Comparison of ENCODE assay signal across 8 mouse cellular contexts in the genomic region with DNA sequence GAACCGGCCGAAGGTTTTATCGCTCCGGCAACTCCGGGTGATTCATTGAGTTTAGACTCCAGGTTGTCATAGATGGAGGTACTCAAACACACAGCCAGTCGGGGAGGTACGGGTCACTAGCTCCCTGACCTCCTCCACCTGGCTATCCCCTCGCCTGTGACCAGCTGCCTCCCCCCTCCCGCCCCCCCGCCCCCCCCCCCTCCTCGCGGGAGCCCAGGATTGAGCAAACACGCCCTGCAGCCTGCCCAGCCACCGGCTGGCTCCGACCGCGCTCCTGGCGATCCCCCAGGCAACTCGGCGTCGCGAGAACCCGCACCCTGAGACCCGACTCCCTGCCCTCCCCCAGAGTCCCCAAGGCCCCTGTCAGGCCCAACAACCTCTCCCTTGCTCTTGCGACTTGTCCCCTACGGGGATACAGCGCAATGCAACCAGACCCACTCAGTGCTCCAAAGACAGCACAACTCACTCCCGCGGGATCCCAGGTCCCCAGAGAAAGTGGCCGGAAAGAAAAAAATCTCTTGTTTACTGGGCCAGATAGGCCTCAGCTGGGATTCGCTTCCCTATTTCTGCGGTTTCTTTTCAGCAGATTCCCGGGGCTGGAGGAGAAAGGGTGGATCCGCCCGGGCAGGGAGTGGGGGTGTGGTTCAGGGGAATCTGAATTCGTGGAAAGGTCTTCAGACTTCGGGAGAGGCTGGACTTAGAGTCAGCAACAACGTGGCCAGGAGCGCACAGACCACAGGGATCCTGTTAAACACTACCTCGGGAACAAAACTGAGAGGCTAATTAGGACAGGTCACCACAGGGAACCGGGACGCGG. TPM values are rescaled to one million over a fixed set of nuclear protein-coding genes. Genes with fewer than 3 reads are reported as not detected.
DNase-seq lines count a peak whose midpoint lies in the region; ATAC-seq and TF ChIP-seq lines count a peak whose summit lies in the region.

Gprc5c (plus strand) TSS at position 701 of the 817 bp plus-strand sequence.

- H3K9ac ChIP-seq in embryonic facial prominence, embryonic 14.5 days (ENCODE audit: low read depth, low read length), result peak within 1 kb of the TSS; percentile 88
- peak within 1 kb of the TSS; percentile 93 for H3K9ac ChIP-seq in heart, embryonic 13.5 days
- peak within 1 kb of the TSS; percentile 94 for H3K9ac ChIP-seq in kidney, embryonic 16.5 days (replicated peaks; ENCODE audit: low read length)
- H3K9ac ChIP-seq in stomach, embryonic 15.5 days, result peak within 1 kb of the TSS; percentile 60

- no peaks in the 10 kb centered on the region for H3K9me3 ChIP-seq in embryonic facial prominence, embryonic 14.5 days (ENCODE audit: control insufficient read depth, low read length)
- no peaks in the 10 kb centered on the region for H3K9me3 ChIP-seq in heart, embryonic 13.5 days
- H3K9me3 ChIP-seq in kidney, embryonic 16.5 days (ENCODE audit: low read length), result no peaks in the 10 kb centered on the region
- no peaks in the 10 kb centered on the region for H3K9me3 ChIP-seq in stomach, embryonic 15.5 days

- peaks cover 3% of the 10 kb centered on the region for H3K4me1 ChIP-seq in lung, adult 2 months (ENCODE audit: control insufficient read depth, insufficient read depth, low read length)
- H3K4me1 ChIP-seq in embryonic facial prominence, embryonic 14.5 days (ENCODE audit: control insufficient read depth, insufficient read depth, low read length), result peaks cover 17% of the 10 kb centered on the region
- H3K4me1 ChIP-seq in heart, embryonic 13.5 days, result peaks cover 25% of the 10 kb centered on the region
- H3K4me1 ChIP-seq in kidney, embryonic 16.5 days (ENCODE audit: insufficient read depth, low read length), result peaks cover 66% of the 10 kb centered on the region
- H3K4me1 ChIP-seq in stomach, embryonic 15.5 days, result peaks cover 24% of the 10 kb centered on the region

- H3K36me3 ChIP-seq in embryonic facial prominence, embryonic 14.5 days (ENCODE audit: control insufficient read depth, insufficient read depth, low read length), result no peaks in the 10 kb centered on the region
- no peaks in the 10 kb centered on the region for H3K36me3 ChIP-seq in heart, embryonic 13.5 days
- no peaks in the 10 kb centered on the region for H3K36me3 ChIP-seq in kidney, embryonic 16.5 days (ENCODE audit: insufficient read depth, low read length)
- H3K36me3 ChIP-seq in macrophage (ENCODE audit: inconsistent target), result no peaks in the 10 kb centered on the region
- no peaks in the 10 kb centered on the region for H3K36me3 ChIP-seq in stomach, embryonic 15.5 days

- ATAC-seq in embryonic facial prominence, embryonic 14.5 days (ENCODE audit: low read depth), result peak; percentile 22
- no peak for ATAC-seq in heart, embryonic 13.5 days (ENCODE audit: extremely low read depth, insufficient number of reproducible peaks, low FRiP score, low TSS enrichment)
- peak; percentile 74 for ATAC-seq in kidney, embryonic 16.5 days (ENCODE audit: low FRiP score, low TSS enrichment)
- ATAC-seq in stomach, embryonic 15.5 days (ENCODE audit: insufficient read depth, low FRiP score, low read depth), result peak; percentile 45

- peak within 1 kb of the TSS; percentile 69 for H3K4me3 ChIP-seq in lung, adult 2 months (replicated peaks; ENCODE audit: extremely low read depth, low read depth, low read length)
- peak within 1 kb of the TSS; percentile 83 for H3K4me3 ChIP-seq in embryonic facial prominence, embryonic 14.5 days (ENCODE audit: low read depth, low read length)
- H3K4me3 ChIP-seq in heart, embryonic 13.5 days, result peak within 1 kb of the TSS; percentile 88
- H3K4me3 ChIP-seq in kidney, embryonic 16.5 days (ENCODE audit: low read length), result peak within 1 kb of the TSS; percentile 68
- H3K4me3 ChIP-seq in macrophage (ENCODE audit: inconsistent target), result peak within 1 kb of the TSS; percentile 47
- H3K4me3 ChIP-seq in stomach, embryonic 15.5 days (replicated peaks), result peak within 1 kb of the TSS; percentile 68

- peak within 1 kb of the TSS; percentile 97 for H3K27ac ChIP-seq in embryonic facial prominence, embryonic 14.5 days (replicated peaks; ENCODE audit: low read depth, low read length)
- H3K27ac ChIP-seq in heart, embryonic 13.5 days (replicated peaks), result peak within 1 kb of the TSS; percentile 84
- peak within 1 kb of the TSS; percentile 99 for H3K27ac ChIP-seq in kidney, embryonic 16.5 days (ENCODE audit: low read length)
- H3K27ac ChIP-seq in macrophage, result no peak within 1 kb of the TSS
- H3K27ac ChIP-seq in stomach, embryonic 15.5 days, result peak within 1 kb of the TSS; percentile 92

- 3% methylated on average over 38 of the region's 43 CpGs for WGBS in lung, adult 2 months
- WGBS in embryonic facial prominence, embryonic 14.5 days, result 2% methylated on average over 30 of the region's 43 CpGs
- WGBS in heart, embryonic 13.5 days, result 1% methylated on average over 32 of the region's 43 CpGs
- 0% methylated on average over 38 of the region's 43 CpGs for WGBS in kidney, embryonic 16.5 days
- 10% methylated on average over 33 of the region's 43 CpGs for WGBS in macrophage (ENCODE audit: missing documents)
- under 1% methylated on average over 32 of the region's 43 CpGs for WGBS in stomach, embryonic 15.5 days

- no peak for TF ChIP-seq POLR2A in lung, adult 2 months (IDR thresholded peaks at IDR 0.05; ENCODE audit: borderline replicate concordance, extremely low read depth, low read depth, low read length)

- H3K79me2 ChIP-seq in macrophage (ENCODE audit: inconsistent target), result no peaks in the 10 kb centered on the region

- TF ChIP-seq CTCF in lung, adult 2 months (IDR thresholded peaks at IDR 0.05; ENCODE audit: insufficient read depth, low read length), result no peak

- H3K4me2 ChIP-seq in embryonic facial prominence, embryonic 14.5 days (ENCODE audit: low read depth, low read length), result peak within 1 kb of the TSS; percentile 96
- H3K4me2 ChIP-seq in heart, embryonic 13.5 days, result peak within 1 kb of the TSS; percentile 99
- H3K4me2 ChIP-seq in kidney, embryonic 16.5 days (replicated peaks; ENCODE audit: low read depth, low read length), result peak within 1 kb of the TSS; percentile 98
- H3K4me2 ChIP-seq in stomach, embryonic 15.5 days, result peak within 1 kb of the TSS; percentile 95

- peak; percentile 39 for DNase-seq in lung, adult 2 months
- DNase-seq in lung, postnatal 14 days, result no peak
- DNase-seq in embryonic facial prominence, embryonic 14.5 days (ENCODE audit: low spot score), result peak; percentile 76
- DNase-seq in layer of hippocampus, postnatal 14 days (ENCODE audit: low spot score in 2 of 2), result no peak

- H3K27me3 ChIP-seq in embryonic facial prominence, embryonic 14.5 days (replicated peaks; ENCODE audit: control insufficient read depth, insufficient read depth, low read length), result no peaks in the 10 kb centered on the region; the same call in 1 of the 2 replicates
- H3K27me3 ChIP-seq in heart, embryonic 13.5 days (replicated peaks), result peaks cover 14% of the 10 kb centered on the region
- no peaks in the 10 kb centered on the region for H3K27me3 ChIP-seq in kidney, embryonic 16.5 days (ENCODE audit: insufficient read depth, low read length)
- H3K27me3 ChIP-seq in stomach, embryonic 15.5 days (replicated peaks), result no peaks in the 10 kb centered on the region

RNA-seq across cellular contexts. Expression of gene Gprc5c, which starts in this region (rescaled TPM):
- 14.3 and 18.2 TPM in 2 replicates for polyA plus RNA-seq in lung, adult 2 months (2012; rRNA removed)
- 39.6 and 40.3 TPM in 2 replicates for polyA plus RNA-seq in embryonic facial prominence, embryonic 14.5 days (2014; fragmentation: Nextera tagmentation; extraction: Ambion mirVana)
- polyA plus RNA-seq in heart, embryonic 13.5 days (2015; fragmentation: Nextera tagmentation; extraction: Ambion mirVana), result 20.6 and 20.7 TPM in 2 replicates
- 153 and 162 TPM in 2 replicates for polyA plus RNA-seq in kidney, embryonic 16.5 days (2015; fragmentation: Nextera tagmentation; extraction: Ambion mirVana)
- 10 to 100 TPM in 7 of 26 experiments, 1 to 10 TPM in 11, under 1 TPM in 4, not detected in 4; 0.29 to 37.9 (median 4.5) TPM for total RNA-seq in macrophage (2018; cell fraction: chromatin; rRNA removed)
- 10 to 100 TPM in 13 of 26 experiments, 1 to 10 TPM in 1, under 1 TPM in 12; 0.25 to 28.6 (median 6.9) TPM for total RNA-seq in macrophage (2018; cell fraction: cytosol; rRNA removed)
- 10 to 100 TPM in 12 of 26 experiments, 1 to 10 TPM in 7, under 1 TPM in 7; 0.29 to 35.6 (median 4.1) TPM for total RNA-seq in macrophage (2018; cell fraction: nucleus; rRNA removed)
- 1.8 to 17.4 TPM (median 8.2 TPM) in 3 replicates for polyA plus RNA-seq in macrophage (2018)
- polyA plus RNA-seq in stomach, embryonic 15.5 days (2015; fragmentation: Nextera tagmentation; extraction: Ambion mirVana), result 26.7 and 27.4 TPM in 2 replicates
- total RNA-seq in layer of hippocampus, postnatal 14 days (2021), result 1 to 10 TPM; 4.7 to 6.0 TPM

Comparison
In these comparisons a context has a peak if more than half of its experiments do, and no peak if none do; other contexts are left out.
1. DNase-seq: peak in lung, adult 2 months (single experiment) and embryonic facial prominence, embryonic 14.5 days (single experiment); none in lung, postnatal 14 days (single experiment) and layer of hippocampus, postnatal 14 days (0 of 2).
2. Peak in every context shown above with its lines, with median percentiles within 50 percentile points of each other: H3K4me3 ChIP-seq, H3K4me2 ChIP-seq and H3K9ac ChIP-seq.